Mouse (Mus musculus) layer of hippocampus, adult 18-20 months (tissue): ENCODE measurements at regions not wholly inside any gene's neighbourhood (a gene's known extent, or its start where the extent isn't known, plus 50 kb on each side); places are given as distances from the start of the nearest gene placed in this dataset.

Experiments
- DNase-seq, 2 experiments: peaks; one replicate each; pipeline ENCODE4 v3.0.0; 2022; ENCODE audit warnings: low spot score in 2 of 2

GRCm38 (mm10) chr2:74977348-74977747 is 151.7 kb downstream of the Mtx2 start:
- no peak for DNase-seq

GRCm38 (mm10) chr2:74977828-74978227 is 152.2 kb downstream of the Mtx2 start:
- DNase-seq, result no peak

GRCm38 (mm10) chr2:74981856-74982255 is 156.3 kb downstream of the Mtx2 start:
- no peak for DNase-seq

GRCm38 (mm10) chr2:74993802-74994201 is 168.2 kb downstream of the Mtx2 start:
- DNase-seq, result no peak

GRCm38 (mm10) chr2:74994998-74995397 is 169.4 kb downstream of the Mtx2 start:
- no peak for DNase-seq

GRCm38 (mm10) chr2:74997736-74998135 is 172.1 kb downstream of the Mtx2 start:
- DNase-seq, result no peak

- DNase-seq, result no peak
These were observed 174.8 kb downstream of the Mtx2 start for GRCm38 (mm10) chr2:75000368-75000796.

GRCm38 (mm10) chr2:75002562-75002961 is 177.0 kb downstream of the Mtx2 start:
- peak in 1 of 2 experiments; percentile 4 for DNase-seq

- no peak for DNase-seq
These were observed 182.5 kb downstream of the Mtx2 start for GRCm38 (mm10) chr2:75008116-75008515.

- no peak for DNase-seq
These were observed 185.0 kb downstream of the Mtx2 start for GRCm38 (mm10) chr2:75010647-75011046.

- no peak for DNase-seq
These were observed 186.4 kb downstream of the Mtx2 start for GRCm38 (mm10) chr2:75012046-75012445.

- DNase-seq, result no peak
These were observed 189.6 kb downstream of the Mtx2 start for GRCm38 (mm10) chr2:75014994-75015728.

- DNase-seq, result no peak
These were observed 193.9 kb downstream of the Mtx2 start for GRCm38 (mm10) chr2:75019459-75019858.

- no peak for DNase-seq
These were observed 196.0 kb downstream of the Mtx2 start for GRCm38 (mm10) chr2:75021639-75022038.

- no peak for DNase-seq
These were observed 202.5 kb downstream of the Mtx2 start for GRCm38 (mm10) chr2:75028151-75028550.

- peak in 1 of 2 experiments; percentile 2 for DNase-seq
These were observed 203.6 kb downstream of the Mtx2 start for GRCm38 (mm10) chr2:75029089-75029693.

- no peak for DNase-seq
These were observed 209.1 kb downstream of the Mtx2 start for GRCm38 (mm10) chr2:75034708-75035107.

- no peak for DNase-seq
These were observed 213.5 kb downstream of the Mtx2 start for GRCm38 (mm10) chr2:75039066-75039465.

GRCm38 (mm10) chr2:75046892-75047291 is 221.3 kb downstream of the Mtx2 start:
- no peak for DNase-seq

- no peak for DNase-seq
These were observed 222.5 kb downstream of the Mtx2 start for GRCm38 (mm10) chr2:75048071-75048470.

- DNase-seq, result no peak
These were observed 229.0 kb downstream of the Mtx2 start for GRCm38 (mm10) chr2:75054474-75055186.

GRCm38 (mm10) chr2:75055187-75055543 is 229.6 kb downstream of the Mtx2 start:
- DNase-seq, result peak in 1 of 2 experiments; percentile 58
